Mouse (Mus musculus): ENCODE results near the gene Klrb1b. TPM values are rescaled to one million over a fixed set of nuclear protein-coding genes. Genes with fewer than 3 reads are reported as not detected.
"Not testable (repeated sequence)": the region's sequence is repeated elsewhere in the genome, so short reads cannot be mapped to it uniquely, and the experiment has no call there.

The Klrb1b gene
- total RNA-seq, 4 experiments from 2014 or later: not detected

DNA sequence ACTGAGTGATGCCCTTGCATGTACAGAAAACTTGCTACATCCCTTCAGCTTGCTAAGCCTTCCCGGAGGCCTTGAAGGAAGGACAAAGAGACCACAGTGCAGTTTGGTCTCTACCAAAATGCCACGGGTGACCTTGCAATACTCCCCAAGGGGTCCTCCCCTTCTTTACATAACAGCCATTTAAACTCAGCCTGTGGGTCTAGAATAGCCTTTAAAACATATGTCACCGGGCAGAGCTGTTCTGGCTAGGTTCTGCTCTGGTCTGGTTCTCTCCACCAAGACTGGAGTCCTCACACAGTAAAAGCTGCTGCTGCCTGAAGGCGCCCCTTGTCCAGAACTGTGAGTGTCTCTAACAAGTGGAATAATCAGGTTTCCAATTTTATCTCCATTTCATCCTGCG is 25.4 kb downstream of the Klrb1b start:
- not testable (repeated sequence) for DNase-seq (ENCODE audit: low spot score in 2 of 2)

DNA sequence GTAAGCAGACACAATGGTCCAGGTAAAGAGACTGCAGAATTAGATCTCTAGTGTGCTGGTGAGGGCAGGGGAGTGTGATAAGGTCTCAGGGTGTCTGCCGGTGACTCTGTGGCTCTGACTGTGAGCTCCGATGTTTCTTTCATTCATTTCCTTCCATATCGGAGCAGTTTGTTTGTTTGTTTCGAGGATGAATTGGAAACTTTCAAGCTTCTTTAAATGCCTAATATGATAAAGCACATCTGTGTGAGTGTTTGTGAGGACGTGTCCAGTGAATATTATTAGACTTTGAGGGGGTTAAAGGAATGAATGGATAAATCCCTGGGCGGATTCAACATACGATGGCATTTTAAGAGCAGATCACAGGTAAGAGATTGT is 26.2 kb downstream of the Klrb1b start:
- no peak for DNase-seq (ENCODE audit: low spot score in 2 of 2)

DNA sequence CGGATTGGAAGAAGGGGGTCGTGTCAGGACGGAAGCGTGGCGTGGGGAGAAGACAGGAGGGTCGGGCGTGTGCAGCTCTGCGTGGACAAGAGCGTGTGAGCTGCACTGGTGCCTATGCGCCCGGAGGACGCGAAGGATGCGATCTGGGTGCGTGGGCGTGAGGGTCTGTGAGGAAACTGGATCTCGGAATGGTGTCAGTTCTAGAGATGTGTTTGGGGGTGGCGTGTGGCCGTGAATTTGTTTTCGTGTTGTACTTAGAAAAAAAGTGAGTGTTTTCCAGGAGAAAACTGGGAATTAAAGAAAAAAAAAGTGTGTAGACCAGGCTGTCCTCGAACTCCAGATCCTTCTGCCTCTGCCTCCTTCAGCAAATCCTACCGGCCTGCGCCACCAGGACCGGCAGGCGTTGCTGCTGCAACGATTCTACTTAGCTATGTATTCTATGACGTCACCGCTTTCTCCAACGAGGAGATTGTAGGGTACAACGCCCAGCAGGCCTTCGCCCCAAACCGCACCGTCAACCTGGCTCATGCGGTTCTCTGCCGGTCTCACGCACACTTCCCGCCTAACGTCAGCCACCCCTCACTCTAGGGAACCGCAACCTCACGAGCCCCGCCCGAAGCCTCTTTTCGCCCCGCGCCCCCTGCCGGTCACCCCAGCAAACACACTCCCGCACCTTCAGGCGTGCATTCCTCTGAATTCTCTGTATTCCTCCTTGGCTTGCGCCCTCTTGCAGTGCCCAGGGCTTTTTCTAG is 26.8 kb downstream of the Klrb1b start:
- peak; percentile 72 to 74 for DNase-seq (ENCODE audit: low spot score in 2 of 2)

DNA sequence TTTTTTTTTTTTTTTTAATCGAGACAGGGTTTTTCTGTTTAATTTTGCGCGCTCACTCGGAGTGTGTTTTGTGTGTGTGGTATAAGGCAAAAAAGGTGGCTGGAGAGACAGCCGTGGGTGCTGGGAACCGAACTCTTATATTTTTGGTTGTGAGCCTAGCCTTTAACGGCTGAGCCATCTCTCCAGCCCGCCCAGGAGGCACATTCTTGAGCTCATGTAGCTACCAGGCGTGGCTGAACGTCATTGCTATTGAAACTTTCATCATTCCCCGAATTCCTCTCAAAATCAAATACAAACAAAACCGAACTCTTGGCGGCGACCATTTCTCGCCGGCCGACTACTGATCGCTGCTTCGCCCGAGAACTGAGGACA is 27.4 kb downstream of the Klrb1b start:
- DNase-seq (ENCODE audit: low spot score in 2 of 2): peak; percentile 56 to 60

DNA sequence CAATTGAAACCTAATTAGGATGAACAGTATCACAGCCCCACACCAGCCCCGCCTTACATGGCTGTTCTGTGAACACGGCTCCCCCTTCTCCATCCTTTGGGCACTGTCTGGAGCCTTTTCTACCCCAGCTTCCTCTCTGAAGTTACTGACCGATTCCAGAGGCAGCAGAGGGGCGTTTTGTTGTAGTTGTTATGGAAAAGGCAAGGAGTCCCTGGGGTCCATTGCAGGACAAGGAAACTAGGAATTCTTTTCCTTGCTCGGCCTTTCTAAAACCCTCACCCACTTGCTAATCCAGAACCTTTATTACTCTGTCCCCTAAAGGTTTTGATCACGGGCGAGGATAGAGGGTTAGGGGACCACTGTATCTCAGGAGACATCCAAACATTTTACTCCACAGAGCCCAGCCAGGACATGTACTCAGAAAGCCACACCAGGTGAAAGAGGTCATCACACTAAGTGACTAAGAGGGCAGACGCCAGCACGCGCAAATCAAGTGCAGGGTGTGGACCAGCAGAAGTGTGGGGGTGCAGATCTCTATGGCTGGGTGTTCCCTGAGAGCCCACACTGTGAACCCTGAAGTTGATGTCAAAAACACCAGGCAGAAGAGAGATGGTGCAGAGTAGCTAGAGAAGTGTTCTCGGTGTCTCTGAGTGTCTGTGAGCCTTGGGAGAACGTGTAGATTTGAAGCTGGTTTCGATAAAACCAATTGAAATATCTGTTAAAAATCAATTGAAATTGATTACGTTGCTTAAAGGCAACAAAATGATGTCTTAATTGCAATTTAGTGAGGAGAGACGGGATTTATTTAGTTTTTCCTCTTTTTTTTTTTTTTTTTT is 28.0 kb downstream of the Klrb1b start:
- no peak for DNase-seq (ENCODE audit: low spot score in 2 of 2)

DNA sequence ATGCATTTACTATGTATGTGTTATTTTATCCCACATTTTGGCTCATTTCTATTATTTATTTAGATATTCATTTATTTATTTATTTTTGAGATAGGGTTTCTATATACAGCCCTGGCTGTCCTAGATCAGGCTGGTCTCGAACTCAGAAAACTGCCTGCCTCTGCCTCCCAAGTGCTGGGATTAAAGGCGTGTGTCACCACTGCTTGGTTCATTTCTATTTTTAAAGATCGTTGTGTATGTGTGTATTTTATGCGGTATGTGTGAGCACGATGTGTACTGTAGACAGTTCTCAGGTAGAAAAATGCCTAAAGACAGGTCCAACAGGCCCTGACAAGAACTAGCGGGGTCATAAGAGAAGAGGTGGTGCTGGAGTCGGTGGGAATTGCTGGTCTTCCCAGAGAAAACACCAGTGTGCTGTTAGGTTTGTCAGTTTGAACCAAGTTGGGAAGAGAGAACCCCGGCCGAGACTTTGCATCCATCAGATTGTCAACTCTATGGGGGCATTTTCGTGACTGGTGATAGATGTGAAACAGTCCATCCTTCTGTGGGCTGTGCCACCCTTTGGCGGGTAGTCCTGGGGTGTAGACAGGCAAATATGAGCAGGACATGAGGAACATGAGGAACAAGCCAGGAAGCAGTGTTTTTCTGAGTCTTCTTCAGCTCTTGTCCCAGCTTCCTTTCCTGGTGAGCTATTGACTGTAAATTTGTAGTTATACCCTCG is 28.8 kb downstream of the Klrb1b start:
- no peak for DNase-seq (ENCODE audit: low spot score in 2 of 2)

DNA sequence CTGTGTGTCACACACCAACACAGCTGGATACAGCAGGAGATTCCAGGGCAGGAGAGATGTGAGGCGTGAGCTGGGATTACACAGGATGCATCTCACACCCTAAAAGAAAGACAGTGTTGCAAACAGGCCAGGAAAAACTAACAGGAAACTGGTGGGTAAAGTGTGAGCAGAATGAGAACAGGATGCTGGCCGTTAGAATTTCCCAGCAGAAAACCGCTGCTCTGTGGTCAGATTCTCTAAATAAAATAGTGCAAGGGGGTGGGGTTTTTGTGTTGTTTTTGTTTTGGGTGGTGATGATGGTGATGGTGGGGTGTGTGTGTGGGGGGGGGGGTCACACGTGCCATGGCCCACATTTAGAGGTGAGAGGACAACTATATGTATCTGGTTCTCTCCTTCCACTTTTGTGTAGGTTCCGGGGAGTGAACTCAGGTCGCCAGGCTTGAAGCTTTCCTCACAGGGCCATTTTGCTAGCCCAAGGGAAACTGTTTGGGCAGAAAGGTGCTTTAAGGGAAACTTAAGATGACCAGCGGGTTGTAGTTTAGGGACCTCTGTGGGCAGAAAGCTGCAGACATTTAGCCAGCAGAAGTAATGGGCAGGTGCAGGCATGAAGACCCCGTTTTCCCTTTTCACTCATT is 29.7 kb downstream of the Klrb1b start:
- no peak for DNase-seq (ENCODE audit: low spot score in 2 of 2)

DNA sequence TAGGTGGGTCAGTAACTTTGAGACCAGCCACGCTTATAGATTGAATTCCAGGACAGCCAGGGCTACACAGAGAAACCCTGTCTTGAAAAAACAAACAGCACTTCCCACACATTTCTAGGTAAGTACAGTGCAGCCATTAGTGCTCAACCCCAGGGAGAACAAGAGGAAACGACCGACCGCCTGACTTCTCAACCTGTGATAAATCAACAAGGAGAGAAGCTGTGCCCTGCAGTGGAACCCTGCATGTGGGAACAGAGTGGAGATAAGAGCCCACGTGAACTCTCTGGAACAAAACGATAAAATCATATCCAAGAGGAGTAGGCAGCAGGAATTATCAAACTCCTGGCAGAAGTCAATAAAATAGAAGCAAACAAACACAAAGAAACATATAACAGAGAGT is 32.4 kb downstream of the Klrb1b start:
- no peak for DNase-seq (ENCODE audit: low spot score in 2 of 2)

DNA sequence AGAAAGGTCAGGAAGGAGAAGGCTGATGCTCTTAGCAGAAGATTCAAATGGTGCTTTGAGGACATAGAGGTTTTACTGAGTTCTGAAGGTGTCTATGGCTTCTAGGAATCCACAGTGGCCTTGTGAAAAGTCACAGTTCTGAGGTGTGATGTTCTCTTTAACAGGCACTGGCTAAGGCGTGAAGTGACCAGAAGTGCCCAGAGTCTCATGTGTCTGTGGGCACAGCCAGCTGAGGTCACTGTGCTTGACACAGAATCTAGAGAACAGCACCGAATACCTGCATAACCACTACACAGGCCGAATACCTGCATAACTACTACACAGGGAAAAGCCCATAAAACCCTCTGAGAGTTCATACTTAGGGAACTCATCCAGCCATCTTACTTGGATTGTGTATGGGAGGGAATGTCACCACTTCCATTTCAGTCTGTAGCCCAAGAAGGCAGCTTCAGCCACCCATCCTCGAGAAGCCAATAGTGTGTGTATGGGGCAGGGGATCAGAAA is 35.6 kb downstream of the Klrb1b start:
- not testable (repeated sequence) for DNase-seq (ENCODE audit: low spot score in 2 of 2)

DNA sequence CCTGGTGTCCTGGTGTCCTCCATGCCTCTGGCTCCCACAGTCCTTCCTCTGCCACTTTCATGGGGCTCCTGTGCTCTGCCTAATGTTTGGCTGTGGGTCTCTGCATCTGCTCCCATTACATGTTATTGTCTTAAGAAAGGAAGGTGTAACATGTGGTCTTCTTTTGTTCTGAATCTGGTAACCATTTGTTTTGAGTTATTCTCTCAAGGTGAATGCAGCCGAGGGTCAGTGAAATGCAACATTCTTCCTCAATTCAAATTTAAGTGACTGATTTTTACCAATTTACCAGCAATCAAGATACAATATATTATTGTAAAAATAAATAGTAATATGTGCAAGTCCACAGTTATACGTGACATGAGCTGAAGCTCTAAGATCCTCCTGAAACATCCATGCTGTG is 37.0 kb downstream of the Klrb1b start, which contains the start of gene Klrb1c:
Klrb1c (minus strand) TSS at position 101 of the 400 bp plus-strand sequence.
- DNase-seq (ENCODE audit: low spot score in 2 of 2): no peak

DNA sequence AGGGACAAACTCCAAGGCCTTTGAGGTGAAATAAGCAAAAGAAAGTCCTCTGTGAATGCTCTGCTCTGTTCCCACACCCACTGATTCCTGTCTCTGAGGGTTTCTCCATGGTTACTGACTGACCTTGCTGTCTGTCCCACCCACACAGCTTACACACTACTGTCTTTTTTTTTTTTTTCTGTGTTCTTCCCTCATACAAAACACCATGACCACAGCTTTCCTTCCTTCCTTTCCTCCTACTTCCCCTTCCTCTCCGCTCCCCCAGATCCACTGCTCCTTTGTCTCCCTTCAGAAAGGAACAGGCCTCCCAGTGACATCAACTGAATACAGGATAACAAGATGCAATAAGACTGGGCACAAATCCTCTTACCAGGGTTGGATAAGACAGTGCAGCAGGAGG is 37.6 kb downstream of the Klrb1b start:
- no peak for DNase-seq (ENCODE audit: low spot score in 2 of 2)

DNA sequence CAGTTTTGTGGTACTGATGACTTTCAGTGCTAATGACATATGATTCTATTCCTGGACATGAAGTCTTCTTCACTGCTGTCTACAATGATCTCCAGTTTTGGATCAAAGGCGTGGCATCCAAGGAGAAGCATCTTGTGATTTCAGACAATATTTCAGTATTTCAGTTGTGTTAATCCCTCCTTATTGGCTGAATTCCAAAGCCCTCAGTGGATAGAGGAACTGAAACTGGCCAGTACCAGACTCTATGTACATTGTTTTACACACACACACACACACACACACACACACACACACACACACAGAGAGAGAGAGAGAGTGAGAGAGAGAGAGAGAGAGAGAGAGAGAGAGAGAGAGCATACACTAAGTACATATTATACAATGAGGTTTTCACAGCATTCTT is 39.7 kb downstream of the Klrb1b start:
- DNase-seq (ENCODE audit: low spot score in 2 of 2): not testable (repeated sequence)

DNA sequence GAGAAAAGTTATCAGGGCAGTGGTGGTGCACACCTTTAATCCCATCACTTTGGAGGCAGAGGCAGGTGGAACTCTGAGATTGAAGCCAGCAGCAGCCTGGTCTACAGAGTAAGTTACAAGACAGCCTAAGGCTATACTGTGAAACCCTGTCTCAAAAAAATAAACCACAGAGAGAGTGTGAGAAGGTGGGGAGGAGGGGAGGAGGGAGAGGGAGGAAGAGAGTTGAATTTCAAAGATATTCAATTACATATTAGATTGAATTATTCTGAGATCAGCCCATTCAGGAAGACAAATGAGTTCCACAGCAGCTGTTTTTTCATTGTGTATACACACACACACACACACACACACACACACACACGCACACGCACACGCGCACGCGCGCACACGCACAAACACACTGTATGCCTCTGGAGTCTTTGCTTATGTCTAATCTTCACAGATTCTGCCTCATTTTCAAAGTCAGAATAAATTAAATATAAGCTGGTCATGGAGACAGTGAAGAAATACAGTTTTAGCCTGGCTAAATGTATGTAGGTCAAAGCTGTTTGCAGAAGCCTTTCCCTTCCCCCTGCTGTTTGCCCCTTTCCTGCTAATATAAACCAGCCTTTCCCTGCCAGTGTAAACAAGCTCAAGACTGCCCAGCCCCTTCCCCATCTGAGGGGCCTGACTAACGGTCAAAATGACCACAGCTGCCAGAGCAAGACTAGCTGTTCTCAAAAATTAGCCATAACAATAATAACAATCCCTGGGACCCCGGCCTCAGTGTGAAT is 56.5 kb downstream of the Klrb1b start:
- no peak for DNase-seq (ENCODE audit: low spot score in 2 of 2)

DNA sequence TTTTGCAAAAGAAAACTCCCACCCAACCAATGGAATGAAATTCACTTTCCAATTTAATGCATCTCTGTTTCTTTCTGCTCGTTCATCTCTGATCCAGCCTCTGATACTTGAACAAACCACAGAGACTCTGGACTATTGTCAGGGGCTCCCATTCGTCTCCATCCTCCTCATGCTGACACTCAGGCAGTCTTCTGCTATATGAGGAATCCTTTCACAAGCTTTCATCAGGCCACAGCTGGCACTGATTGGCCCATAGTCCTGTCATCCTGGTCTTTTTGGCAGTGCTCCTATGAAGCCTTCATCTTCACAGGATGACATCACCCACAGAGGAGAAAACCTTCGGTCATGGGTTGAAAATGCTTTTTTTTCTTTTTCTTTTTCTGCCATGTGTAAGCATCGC is 58.1 kb downstream of the Klrb1b start:
- DNase-seq (ENCODE audit: low spot score in 2 of 2): no peak

DNA sequence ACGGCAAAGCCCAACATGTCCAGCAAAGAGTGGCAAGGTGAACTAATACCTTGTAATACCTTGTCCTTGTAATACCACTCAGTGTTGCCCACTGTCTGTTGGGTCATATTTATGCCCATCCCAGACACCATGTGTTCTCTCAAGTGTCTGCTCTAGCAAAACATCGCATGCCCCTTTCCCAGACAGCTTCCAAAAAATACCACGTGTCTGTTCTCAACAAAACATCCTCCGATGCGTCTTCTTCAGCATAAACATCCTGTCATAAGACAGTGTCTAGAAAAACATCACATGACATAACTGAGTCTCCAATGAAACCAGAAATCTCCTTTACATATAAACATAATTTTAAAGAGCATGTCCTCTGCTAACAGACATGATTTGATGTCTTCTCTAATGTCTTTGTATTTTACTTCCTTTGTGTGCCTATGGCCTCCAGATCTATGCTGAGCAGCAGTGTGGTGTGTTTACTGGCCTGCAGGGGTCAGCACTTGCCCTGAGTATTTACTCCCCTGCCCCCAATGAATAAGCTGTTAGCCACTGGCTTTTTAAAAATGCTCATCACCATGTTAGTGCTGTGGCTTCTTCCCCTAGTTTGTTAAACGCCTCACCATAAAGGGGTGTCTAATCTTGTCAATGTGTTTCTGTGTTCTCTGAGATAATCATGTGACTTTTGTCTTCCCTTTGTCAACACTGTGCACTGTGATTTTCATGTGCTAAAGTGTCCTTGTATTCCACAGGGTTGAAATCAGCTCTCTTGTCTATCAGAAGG is 59.5 kb downstream of the Klrb1b start:
- peak in 1 of 2 experiments; percentile 18 for DNase-seq (ENCODE audit: low spot score in 2 of 2)

DNA sequence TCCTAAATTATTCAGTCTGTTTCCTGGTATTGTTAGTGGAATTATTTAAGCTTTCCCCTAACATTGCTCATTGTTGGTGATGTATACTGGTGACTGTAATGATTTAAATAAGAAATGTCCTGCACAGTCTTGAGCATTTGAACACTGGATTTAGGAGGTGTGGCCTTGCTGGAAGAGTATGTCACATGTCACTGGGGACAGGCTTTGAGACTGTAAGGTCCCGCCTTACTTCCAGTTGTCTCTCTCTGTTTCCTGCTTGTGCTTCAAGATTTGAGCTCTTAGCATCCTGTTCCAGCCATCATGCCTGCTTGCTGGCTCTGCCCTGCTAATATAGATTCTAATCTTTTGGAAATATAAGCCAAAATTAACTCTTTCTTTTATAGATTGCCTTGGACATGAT is 60.9 kb downstream of the Klrb1b start:
- no peak for DNase-seq (ENCODE audit: low spot score in 2 of 2)

DNA sequence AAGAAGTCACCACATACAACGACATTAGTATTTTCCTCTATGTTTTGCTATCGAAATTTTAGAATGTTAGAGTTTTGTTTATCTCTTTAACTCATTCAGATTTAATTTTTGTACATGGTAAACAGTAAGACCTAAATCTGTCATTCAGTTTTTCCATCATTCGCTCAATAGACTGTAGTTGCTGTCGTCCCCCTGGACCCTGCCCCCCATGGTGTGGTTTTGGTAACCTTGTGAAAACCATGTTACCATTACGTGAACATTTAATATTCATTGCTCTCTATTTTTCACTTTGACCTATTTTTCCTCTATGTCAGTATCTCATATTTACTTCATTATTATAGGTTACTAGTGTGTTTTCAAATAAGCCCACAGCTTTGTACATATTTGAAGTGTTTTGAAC is 61.5 kb downstream of the Klrb1b start:
- DNase-seq (ENCODE audit: low spot score in 2 of 2): no peak

DNA sequence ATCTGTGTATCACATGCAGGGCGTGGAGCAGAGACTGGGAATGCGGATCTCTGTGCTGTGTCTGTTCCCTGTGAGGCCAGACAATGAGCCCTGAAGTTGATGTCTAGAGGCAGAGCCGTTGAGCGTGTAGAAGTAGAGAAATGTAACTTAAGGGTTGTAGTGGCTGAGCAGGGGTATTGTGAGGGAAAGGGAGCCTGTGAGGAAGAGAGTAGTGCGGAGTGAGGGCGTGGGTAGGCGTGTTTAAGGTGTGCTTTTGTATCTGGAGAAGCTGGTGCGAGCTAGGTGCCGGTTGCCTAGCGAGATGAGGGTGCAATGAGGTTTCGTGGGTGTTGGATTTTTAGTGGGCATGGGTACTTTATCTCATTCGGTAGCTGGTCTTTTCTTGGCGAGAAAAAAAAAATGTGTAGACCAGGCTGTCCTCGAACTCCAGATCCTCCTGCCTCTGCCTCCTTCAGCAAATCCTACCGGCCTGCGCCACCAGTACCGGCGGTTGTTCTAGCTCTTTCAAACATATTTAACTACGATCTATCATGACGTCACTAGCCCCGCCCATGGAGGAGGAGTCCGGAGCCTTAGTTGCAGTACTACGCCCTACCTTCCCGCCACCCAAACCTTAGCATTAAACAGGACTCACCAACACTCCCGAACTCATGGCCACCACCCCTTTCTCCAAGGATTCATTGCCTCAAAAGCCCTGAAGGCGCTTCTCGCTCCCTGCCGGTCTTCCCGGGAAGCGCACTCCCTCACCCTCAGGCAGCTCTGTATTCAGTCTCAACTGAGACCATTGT is 62.2 kb downstream of the Klrb1b start:
- DNase-seq (ENCODE audit: low spot score in 2 of 2): peak; percentile 95 to 96
